ENCODE assay signal across 10 mouse cellular contexts in the genomic region with DNA sequence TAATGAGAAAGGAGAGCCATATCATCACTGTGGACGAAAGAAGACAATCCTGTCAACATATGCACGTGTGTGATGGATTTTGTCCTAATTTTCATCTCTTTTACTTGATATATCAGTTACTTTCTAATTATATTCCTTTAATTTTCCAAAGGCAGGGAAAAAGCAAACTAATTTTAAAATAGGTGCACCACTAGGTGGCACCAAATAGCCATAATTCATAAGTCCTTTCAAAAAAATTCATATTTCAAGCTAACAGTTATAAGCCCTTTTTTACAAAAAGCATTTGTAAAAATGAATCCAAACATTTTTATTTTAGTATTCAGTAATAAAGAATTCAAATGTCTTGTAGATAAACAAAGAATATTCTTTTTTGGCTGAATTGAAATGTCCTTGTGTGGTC.
DNase-seq lines count a peak whose midpoint lies in the region; ATAC-seq lines count a peak whose summit lies in the region.
"Had no signal": no experiment of that assay in that cellular context is flagged by ENCODE, and none has a peak within 500 bp of the region (broad histone marks: within the 10 kb centered on the region; RNA-seq: fewer than 3 reads in every experiment).

No protein-coding gene starts in this region.

- no peak overlapping the region for H3K4me3 ChIP-seq in forebrain, embryonic 14.5 days (ENCODE audit: low read depth, low read length)
- no peak overlapping the region for H3K4me3 ChIP-seq in forebrain, embryonic 10.5 days
- no peak overlapping the region for H3K4me3 ChIP-seq in forebrain, embryonic 13.5 days
- H3K4me3 ChIP-seq: limb, embryonic 13.5 days had no signal

- no peak overlapping the region for H3K27ac ChIP-seq in forebrain, embryonic 14.5 days (ENCODE audit: low read depth, low read length)
- no peak overlapping the region for H3K27ac ChIP-seq in forebrain, embryonic 10.5 days
- H3K27ac ChIP-seq in forebrain, embryonic 13.5 days = no peak overlapping the region
- H3K27ac ChIP-seq: limb, embryonic 13.5 days had no signal

- intact Hi-C loops in left cerebral cortex, postnatal 25 days (cut with DNase I) = loop anchor here (5.0 to 10.0 kb wide), 2 partner anchors 573 to 1376 kb away; no protein-coding TSS in a partner anchor
- intact Hi-C loops in left cerebral cortex, postnatal 4 days (cut with DNase I) = loop anchor here (10.0 kb wide), 1 partner anchor 1956 kb away; no protein-coding TSS in a partner anchor

- DNase-seq in forebrain, embryonic 14.5 days (ENCODE audit: low spot score) = peak; percentile 76
- DNase-seq in forebrain, embryonic 10.5 days (ENCODE audit: extremely low spot score, low spot score) = no peak
- DNase-seq in left cerebral cortex, postnatal 25 days (ENCODE audit: low spot score in 2 of 2) = peak; percentile 10 to 37
- DNase-seq in left cerebral cortex, postnatal 4 days = no peak
- DNase-seq in MN1 (ENCODE audit: low spot score) = peak; percentile 26
- peak; percentile 52 for DNase-seq in induced T-regulatory cell, adult 2 months (ENCODE audit: low read depth)
- no peak for DNase-seq in testis, postnatal 14 days (ENCODE audit: low spot score)

- H3K4me1 ChIP-seq in forebrain, embryonic 14.5 days (ENCODE audit: control insufficient read depth, insufficient read depth, low read length) = no peaks in the 10 kb centered on the region
- H3K4me1 ChIP-seq in forebrain, embryonic 10.5 days = no peaks in the 10 kb centered on the region
- no peaks in the 10 kb centered on the region for H3K4me1 ChIP-seq in forebrain, embryonic 13.5 days
- H3K4me1 ChIP-seq: limb, embryonic 13.5 days had no signal

- H3K9me3 ChIP-seq in forebrain, embryonic 14.5 days (replicated peaks; ENCODE audit: control insufficient read depth, low read length) = no peaks in the 10 kb centered on the region
- H3K9me3 ChIP-seq in forebrain, embryonic 10.5 days = no peaks in the 10 kb centered on the region
- H3K9me3 ChIP-seq in forebrain, embryonic 13.5 days (replicated peaks) = no peaks in the 10 kb centered on the region
- H3K9me3 ChIP-seq: G1E; limb, embryonic 13.5 days had no signal

- WGBS in forebrain, embryonic 14.5 days = 5% methylated on average over 2 of the region's 2 CpGs
- WGBS in forebrain, embryonic 10.5 days = 12% methylated on average over 2 of the region's 2 CpGs
- 11% methylated on average over 2 of the region's 2 CpGs for WGBS in forebrain, embryonic 13.5 days

- no peak for ATAC-seq in forebrain, embryonic 14.5 days
- no peak for ATAC-seq in forebrain, embryonic 13.5 days

- no peak overlapping the region for H3K9ac ChIP-seq in forebrain, embryonic 14.5 days (ENCODE audit: low read length)
- no peak overlapping the region for H3K9ac ChIP-seq in forebrain, embryonic 13.5 days
- H3K9ac ChIP-seq: limb, embryonic 13.5 days had no signal

- no peaks in the 10 kb centered on the region for H3K27me3 ChIP-seq in forebrain, embryonic 14.5 days (replicated peaks; ENCODE audit: control insufficient read depth, insufficient read depth, low read length)
- no peaks in the 10 kb centered on the region for H3K27me3 ChIP-seq in forebrain, embryonic 10.5 days (ENCODE audit: poor library complexity, severe bottlenecking)
- H3K27me3 ChIP-seq in forebrain, embryonic 13.5 days = no peaks in the 10 kb centered on the region
- H3K27me3 ChIP-seq: limb, embryonic 13.5 days had no signal

- no peak overlapping the region for H3K4me2 ChIP-seq in forebrain, embryonic 14.5 days (ENCODE audit: low read length)
- H3K4me2 ChIP-seq in forebrain, embryonic 13.5 days = no peak overlapping the region
- H3K4me2 ChIP-seq: limb, embryonic 13.5 days had no signal

- H3K36me3 ChIP-seq in forebrain, embryonic 14.5 days (ENCODE audit: control insufficient read depth, insufficient read depth, low read length) = no peaks in the 10 kb centered on the region
- no peaks in the 10 kb centered on the region for H3K36me3 ChIP-seq in forebrain, embryonic 10.5 days (replicated peaks)
- no peaks in the 10 kb centered on the region for H3K36me3 ChIP-seq in forebrain, embryonic 13.5 days (ENCODE audit: poor library complexity, severe bottlenecking)
- H3K36me3 ChIP-seq: G1E; limb, embryonic 13.5 days had no signal

Comparison
In these comparisons a context has a peak if more than half of its experiments do, and no peak if none do; other contexts are left out.
1. DNase-seq: peak in forebrain, embryonic 14.5 days (single experiment), left cerebral cortex, postnatal 25 days (2 of 2), MN1 (single experiment) and induced T-regulatory cell, adult 2 months (single experiment); none in forebrain, embryonic 10.5 days (single experiment), left cerebral cortex, postnatal 4 days (single experiment) and testis, postnatal 14 days (single experiment).